Mouse (Mus musculus): ENCODE results near the gene Adamtsl4.

- no peak for TF ChIP-seq EP300 (IDR thresholded peaks at IDR 0.05; ENCODE audit: insufficient read depth, low read depth, low read length)
- TF ChIP-seq CTCF (IDR thresholded peaks at IDR 0.05): no peak
- no peak for TF ChIP-seq POLR2A (IDR thresholded peaks at IDR 0.05; ENCODE audit: insufficient read depth, low read depth, low read length)
These were observed 39.1 kb upstream of the Adamtsl4 start for GRCm38 (mm10) chr3:95726696-95727358.
